ENCODE assay signal across 9 mouse cellular contexts in genomic region chr13:101215792-101216221, GRCm38 (mm10).
DNase-seq lines count a peak whose midpoint lies in the region; ATAC-seq and TF ChIP-seq lines count a peak whose summit lies in the region.
"Had no signal": no experiment of that assay in that cellular context is flagged by ENCODE, and none has a peak within 500 bp of the region (broad histone marks: within the 10 kb centered on the region; RNA-seq: fewer than 3 reads in every experiment).

No protein-coding gene starts in this region.

- no peaks in the 10 kb centered on the region for H3K27me3 ChIP-seq in kidney, embryonic 16.5 days (ENCODE audit: insufficient read depth, low read length)
- H3K27me3 ChIP-seq in thymus, adult 2 months (ENCODE audit: control insufficient read depth, insufficient read depth, low read length): no peaks in the 10 kb centered on the region

- no peak for TF ChIP-seq POLR2A in thymus, adult 2 months (IDR thresholded peaks at IDR 0.05; ENCODE audit: control insufficient read depth, extremely low read depth, insufficient read depth, low read length, poor library complexity)

- TF ChIP-seq CTCF in thymus, adult 2 months (IDR thresholded peaks at IDR 0.05; ENCODE audit: borderline replicate concordance, control insufficient read depth, extremely low read depth, insufficient read depth, low read length, poor library complexity): no peak

- peak overlapping the region; percentile 75 for H3K27ac ChIP-seq in kidney, embryonic 16.5 days (ENCODE audit: low read length)
- no peak overlapping the region for H3K27ac ChIP-seq in thymus, adult 2 months (ENCODE audit: control insufficient read depth, insufficient read depth, low read length)

- 31% methylated on average over 11 of the region's 11 CpGs for WGBS in kidney, embryonic 16.5 days
- 90% methylated on average over 11 of the region's 11 CpGs for WGBS in thymus, adult 2 months

- peak overlapping the region; percentile 29; the same call in 1 of the 2 replicates for H3K9ac ChIP-seq in kidney, embryonic 16.5 days (replicated peaks; ENCODE audit: low read length)

- peak overlapping the region; percentile 11; the same call in 1 of the 2 replicates for H3K4me2 ChIP-seq in kidney, embryonic 16.5 days (replicated peaks; ENCODE audit: low read depth, low read length)

- ATAC-seq in kidney, embryonic 16.5 days (ENCODE audit: low FRiP score, low TSS enrichment): peak; percentile 71

- H3K4me3 ChIP-seq in kidney, embryonic 16.5 days (ENCODE audit: low read length): no peak overlapping the region
- no peak overlapping the region for H3K4me3 ChIP-seq in thymus, adult 2 months (ENCODE audit: control insufficient read depth, insufficient read depth, low read length)

- DNase-seq in heart, adult 11 months: peak; percentile 54
- DNase-seq in heart, postnatal 10 days: no peak
- DNase-seq in cerebellum, adult 11 months: peak; percentile 66
- peak; percentile 37 for DNase-seq in embryo, embryonic 11.5 days (ENCODE audit: low read depth, low spot score)
- no peak for DNase-seq in thymus, postnatal 14 days
- DNase-seq in thymus, adult 2 months: no peak
- no peak for DNase-seq in thymus, adult 18-20 months
- DNase-seq: adrenal gland, adult 8-10 months had no signal

- H3K9me3 ChIP-seq in kidney, embryonic 16.5 days (ENCODE audit: low read length): no peaks in the 10 kb centered on the region

- intact Hi-C loops in heart, postnatal 10 days (cut with DNase I): no loop called here

- no peaks in the 10 kb centered on the region for H3K36me3 ChIP-seq in kidney, embryonic 16.5 days (ENCODE audit: insufficient read depth, low read length)
- H3K36me3 ChIP-seq in thymus, adult 2 months (ENCODE audit: control insufficient read depth, insufficient read depth, low read length): no peaks in the 10 kb centered on the region

- peaks cover 17% of the 10 kb centered on the region for H3K4me1 ChIP-seq in kidney, embryonic 16.5 days (ENCODE audit: insufficient read depth, low read length)
- 0 out of 2 replicates have a peak, but pooled peaks cover 2% of the 10 kb centered on the region for H3K4me1 ChIP-seq in thymus, adult 2 months (replicated peaks; ENCODE audit: control insufficient read depth, insufficient read depth, low read length)

Comparison
In these comparisons a context has a peak if more than half of its experiments do, and no peak if none do; other contexts are left out.
1. DNase-seq: peak in heart, adult 11 months (single experiment), cerebellum, adult 11 months (single experiment) and embryo, embryonic 11.5 days (single experiment); none in heart, postnatal 10 days (0 of 2), thymus, postnatal 14 days (single experiment), thymus, adult 2 months (single experiment) and thymus, adult 18-20 months (0 of 2).